Mouse (Mus musculus): Measurements from ENCODE around the gene 1700001C19Rik.

Gene 1700001C19Rik

DNA sequence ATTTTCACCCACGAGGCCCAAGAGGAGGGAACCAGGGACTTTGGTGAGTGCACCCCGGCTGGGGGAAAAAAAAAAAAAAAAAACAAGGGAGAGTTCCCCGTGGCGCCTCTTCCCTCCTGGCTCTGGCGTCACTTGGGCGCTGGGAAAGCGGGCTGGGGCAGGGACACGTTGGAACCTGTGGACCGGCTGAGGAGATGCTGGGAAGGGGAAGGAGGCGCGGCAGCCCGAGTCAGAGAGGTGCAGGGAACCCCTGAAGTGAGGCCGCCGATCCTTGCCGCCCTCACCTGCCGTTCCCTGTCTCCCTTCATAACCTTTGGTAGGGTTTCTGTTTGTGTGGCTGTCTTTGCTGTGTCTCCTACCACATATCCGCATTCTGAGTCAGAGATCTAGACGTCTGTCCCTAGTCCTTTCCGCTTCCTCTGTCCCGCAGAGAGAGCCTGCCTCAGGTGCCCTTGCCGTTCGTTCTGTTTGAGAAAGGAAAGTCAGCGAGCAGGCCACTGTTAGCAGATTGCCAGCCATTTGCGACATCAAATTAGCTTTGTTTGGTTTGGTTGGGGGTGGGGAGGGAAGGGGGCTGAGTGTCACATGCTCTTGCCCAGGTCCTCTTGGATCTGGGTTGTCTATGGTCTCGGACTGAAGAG, at the start of gene 1700001C19Rik:
TSS of gene 1700001C19Rik (minus strand) at position 470 of the 641 bp plus-strand sequence.
- no peak; the same call in 1 of the 2 replicates for ATAC-seq (ENCODE audit: insufficient number of reproducible peaks, low FRiP score, low TSS enrichment)

GRCm38 (mm10) chr17:47485791-47486190, 48.6 kb upstream of the 1700001C19Rik start:
- no peak for ATAC-seq (ENCODE audit: insufficient number of reproducible peaks, low FRiP score, low TSS enrichment)

DNA sequence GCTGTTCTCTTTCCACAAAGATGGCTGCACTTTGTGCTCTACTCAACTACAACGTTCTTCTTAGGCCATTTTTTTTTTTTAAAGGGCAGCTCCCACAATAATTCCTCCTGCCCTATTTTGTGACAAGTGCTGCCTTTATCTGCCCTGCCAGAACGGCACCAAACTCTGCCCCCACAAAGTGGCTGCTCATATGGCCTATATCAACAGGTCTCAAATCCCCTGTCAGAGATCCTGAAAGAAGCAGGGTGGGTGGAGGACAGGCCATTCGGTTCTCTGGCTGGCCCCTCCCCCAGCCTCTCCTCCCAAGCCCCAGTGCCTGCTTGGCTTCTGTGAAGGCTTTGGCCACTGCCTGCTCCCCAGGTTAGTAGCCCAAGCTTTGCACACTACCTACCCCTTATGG, 47.8 kb upstream of the 1700001C19Rik start:
- ATAC-seq (ENCODE audit: insufficient number of reproducible peaks, low FRiP score, low TSS enrichment): no peak

- no peak for ATAC-seq (ENCODE audit: insufficient number of reproducible peaks, low FRiP score, low TSS enrichment)
Measured at GRCm38 (mm10) chr17:47484241-47484921, 47.2 kb upstream of the 1700001C19Rik start.

DNA sequence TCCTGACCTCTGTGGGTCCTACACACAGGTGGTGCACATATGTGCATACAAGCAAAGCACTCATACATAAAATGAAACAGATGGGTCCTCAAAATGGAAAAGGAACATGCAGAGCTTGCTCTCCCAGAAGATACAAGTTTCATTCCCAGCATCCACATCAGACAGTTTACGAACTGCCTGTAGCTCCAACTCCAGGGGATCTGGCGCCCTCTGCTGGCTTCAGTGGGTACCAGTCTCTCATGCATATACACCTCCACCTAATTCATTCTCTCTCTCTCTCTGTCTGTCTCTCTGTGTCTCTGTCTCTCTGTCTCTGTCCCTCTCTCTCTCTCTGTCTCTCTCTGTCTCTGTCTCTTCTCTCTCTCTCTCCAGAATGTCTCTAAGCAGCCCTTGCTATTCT, 45.2 kb upstream of the 1700001C19Rik start:
- ATAC-seq (ENCODE audit: insufficient number of reproducible peaks, low FRiP score, low TSS enrichment): no peak

GRCm38 (mm10) chr17:47479887-47480286, 42.7 kb upstream of the 1700001C19Rik start:
- no peak for ATAC-seq (ENCODE audit: insufficient number of reproducible peaks, low FRiP score, low TSS enrichment)

GRCm38 (mm10) chr17:47475714-47476113, 38.5 kb upstream of the 1700001C19Rik start:
- no peak for ATAC-seq (ENCODE audit: insufficient number of reproducible peaks, low FRiP score, low TSS enrichment)

- ATAC-seq (ENCODE audit: insufficient number of reproducible peaks, low FRiP score, low TSS enrichment): no peak
Measured at GRCm38 (mm10) chr17:47475181-47475580, 38.0 kb upstream of the 1700001C19Rik start.

DNA sequence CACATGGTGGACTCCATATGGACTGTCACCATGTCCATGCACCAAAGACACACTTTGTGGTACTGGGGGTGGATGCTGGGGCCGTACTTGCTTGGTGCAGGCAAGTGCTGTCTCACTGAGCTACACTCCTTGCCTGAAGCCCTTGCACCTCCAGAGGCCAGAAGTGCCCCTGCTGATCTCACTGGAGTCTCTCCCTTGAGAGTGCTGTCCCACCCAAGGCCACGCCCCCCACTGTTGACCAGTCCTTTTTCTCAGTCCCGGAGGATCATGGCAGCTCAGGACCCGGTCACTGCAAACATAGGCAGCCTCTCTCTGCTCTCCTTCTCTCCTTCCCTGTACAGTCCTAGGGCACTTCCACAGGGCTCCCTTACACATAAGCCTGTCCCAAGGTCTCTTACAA, 37.1 kb upstream of the 1700001C19Rik start:
- no peak for ATAC-seq (ENCODE audit: insufficient number of reproducible peaks, low FRiP score, low TSS enrichment)

GRCm38 (mm10) chr17:47473434-47473974, 36.3 kb upstream of the 1700001C19Rik start:
- no peak for ATAC-seq (ENCODE audit: insufficient number of reproducible peaks, low FRiP score, low TSS enrichment)

DNA sequence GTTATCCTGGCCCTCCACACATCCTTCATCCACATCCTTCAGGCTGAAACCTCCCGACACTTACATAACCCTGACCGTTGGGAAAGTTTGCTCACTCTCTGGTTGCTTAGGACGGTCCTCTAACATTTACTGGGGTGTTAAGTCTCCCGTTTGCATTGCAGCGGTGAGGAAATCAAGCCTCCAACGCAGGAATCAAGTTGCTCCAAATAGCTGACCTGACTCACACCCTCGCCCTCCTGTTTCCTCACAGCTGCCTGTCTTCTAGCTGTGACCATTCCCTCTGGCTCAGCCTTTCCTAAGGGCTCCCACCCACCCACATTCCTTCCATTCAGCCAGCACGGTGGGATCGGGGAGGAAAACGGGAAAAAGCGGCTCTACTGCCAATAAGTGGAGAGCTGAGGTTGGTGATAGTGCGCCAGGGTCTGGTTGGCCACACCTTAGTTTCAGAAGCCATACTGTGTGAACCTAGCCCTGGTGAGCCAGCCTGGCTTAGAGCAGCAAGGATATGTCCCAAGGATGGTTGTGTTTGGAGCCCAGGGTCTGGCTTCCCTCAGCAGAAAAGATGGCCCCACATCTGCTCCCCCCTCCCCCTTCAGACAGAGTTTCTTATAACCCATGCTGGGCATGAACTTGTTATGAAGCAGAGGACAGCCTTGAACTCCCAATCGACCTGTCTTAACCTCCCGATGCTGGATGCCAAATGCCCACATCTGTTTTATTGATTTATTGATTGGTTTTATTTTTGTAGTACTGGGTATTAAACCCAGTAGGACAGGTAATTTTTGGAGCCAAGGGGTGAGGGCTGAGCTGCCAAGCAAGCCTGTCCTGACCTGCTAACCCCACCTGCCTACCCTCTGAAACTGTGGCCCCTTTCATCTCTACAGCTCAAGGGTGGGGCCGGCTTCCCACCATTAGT, 35.5 kb upstream of the 1700001C19Rik start:
- ATAC-seq (ENCODE audit: insufficient number of reproducible peaks, low FRiP score, low TSS enrichment): no peak

DNA sequence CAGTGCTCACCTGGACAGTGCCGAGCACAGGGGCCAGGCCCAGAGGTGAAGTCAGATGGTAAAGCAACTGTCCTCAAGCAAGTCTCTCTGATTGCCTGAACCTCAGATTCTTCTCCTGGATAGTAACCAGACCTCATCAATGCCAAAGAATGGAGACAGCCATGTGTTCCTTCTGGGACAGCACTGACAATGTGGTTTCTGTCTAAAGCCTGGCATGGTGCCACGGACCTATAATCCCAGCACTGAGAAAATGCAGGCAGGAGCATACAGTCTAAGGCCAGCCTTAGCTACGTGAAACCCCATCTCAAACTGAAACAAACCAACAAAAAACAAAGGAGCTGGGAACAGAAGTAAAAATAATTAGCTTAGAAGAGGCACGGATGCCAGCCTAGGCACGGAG, 33.5 kb upstream of the 1700001C19Rik start:
- peak; percentile 20; the same call in 1 of the 2 replicates for ATAC-seq (ENCODE audit: insufficient number of reproducible peaks, low FRiP score, low TSS enrichment)

- ATAC-seq (ENCODE audit: insufficient number of reproducible peaks, low FRiP score, low TSS enrichment): peak; percentile 42; the same call in 1 of the 2 replicates
Measured at GRCm38 (mm10) chr17:47470121-47470520, 32.9 kb upstream of the 1700001C19Rik start.

- ATAC-seq (ENCODE audit: insufficient number of reproducible peaks, low FRiP score, low TSS enrichment): no peak
Measured at GRCm38 (mm10) chr17:47469642-47470041, 32.5 kb upstream of the 1700001C19Rik start.

DNA sequence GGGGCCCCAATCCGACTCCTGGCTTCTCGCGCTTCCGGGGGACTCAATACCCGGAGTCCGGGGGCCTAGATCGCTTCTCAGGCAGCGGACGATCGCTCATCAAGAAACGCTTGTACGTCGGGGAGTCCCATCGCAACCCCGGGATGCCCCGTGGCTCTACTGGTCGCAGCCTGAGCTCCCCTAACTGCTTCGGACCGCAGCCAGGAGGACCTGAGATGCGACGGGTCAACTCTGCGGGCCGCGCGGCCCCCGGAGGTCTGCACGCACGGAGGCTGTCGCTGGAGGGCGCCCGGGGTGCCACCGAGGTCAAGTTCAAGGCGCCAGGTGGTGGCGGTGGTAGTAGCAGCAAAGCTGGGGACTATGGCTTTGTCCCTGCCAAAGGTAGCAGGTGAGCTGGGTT, 31.3 kb upstream of the 1700001C19Rik start:
- no peak for ATAC-seq (ENCODE audit: insufficient number of reproducible peaks, low FRiP score, low TSS enrichment)

DNA sequence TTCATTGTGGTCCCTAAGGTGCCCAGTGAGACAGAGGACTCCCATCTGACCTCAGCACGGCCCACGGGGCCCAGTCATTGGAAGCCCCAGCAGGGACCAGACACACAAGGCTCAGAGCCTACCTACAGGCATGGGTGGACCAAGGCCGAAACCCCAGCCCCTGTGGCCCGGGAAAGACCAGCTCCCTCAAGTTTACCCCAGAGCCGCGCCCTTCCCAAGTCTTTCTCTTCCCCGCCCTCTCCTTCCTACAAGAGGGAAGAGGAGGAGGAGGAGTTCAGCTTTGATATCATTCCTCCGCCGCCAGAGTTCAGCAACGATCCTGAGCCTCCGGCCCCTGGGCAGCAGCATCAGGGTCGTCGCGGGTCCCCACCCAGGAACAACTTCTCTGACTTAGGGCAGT, 30.9 kb upstream of the 1700001C19Rik start:
- no peak for ATAC-seq (ENCODE audit: insufficient number of reproducible peaks, low FRiP score, low TSS enrichment)

DNA sequence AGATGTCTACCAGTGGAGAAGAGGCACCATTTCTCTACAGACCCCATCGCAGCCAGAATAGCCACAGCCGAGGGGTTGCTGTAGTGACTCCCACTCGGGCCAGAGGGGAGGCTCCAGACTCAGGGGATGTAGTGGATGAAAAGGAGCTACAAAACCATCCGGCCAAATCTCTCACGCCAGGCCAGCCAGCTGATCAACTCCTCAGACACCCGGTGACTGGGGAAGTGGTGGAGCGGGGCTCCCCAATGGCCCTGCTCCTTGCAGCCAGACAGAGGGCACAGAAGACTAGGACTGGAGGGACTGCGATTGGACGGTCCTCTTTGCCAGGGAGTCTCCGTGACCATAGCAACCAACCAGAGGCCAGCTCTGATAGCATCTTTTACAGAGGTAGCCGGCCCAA, 30.5 kb upstream of the 1700001C19Rik start:
- ATAC-seq (ENCODE audit: insufficient number of reproducible peaks, low FRiP score, low TSS enrichment): no peak

GRCm38 (mm10) chr17:47466284-47466683, 29.1 kb upstream of the 1700001C19Rik start:
- no peak for ATAC-seq (ENCODE audit: insufficient number of reproducible peaks, low FRiP score, low TSS enrichment)

DNA sequence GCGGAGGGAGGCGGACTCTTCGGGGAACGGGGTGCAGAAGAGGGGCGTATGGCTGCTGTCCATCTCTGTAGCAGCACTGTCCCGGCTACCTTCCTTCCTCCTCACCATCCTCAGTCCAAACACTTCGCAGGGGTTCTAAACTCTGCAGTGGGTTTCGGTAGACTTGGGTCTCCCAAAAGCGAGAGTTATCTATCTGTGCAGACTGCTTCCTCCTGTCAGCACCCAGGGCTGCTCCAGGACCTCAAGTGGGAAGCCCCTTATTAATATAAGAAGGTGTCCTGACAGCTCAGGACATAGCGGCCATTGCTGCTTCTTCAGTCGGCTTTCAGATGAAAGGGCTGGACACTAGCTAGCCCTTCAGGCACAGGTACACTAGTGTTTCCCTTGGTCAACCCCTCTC, 27.8 kb upstream of the 1700001C19Rik start:
- ATAC-seq (ENCODE audit: insufficient number of reproducible peaks, low FRiP score, low TSS enrichment): no peak

GRCm38 (mm10) chr17:47464248-47464965, 27.2 kb upstream of the 1700001C19Rik start:
- ATAC-seq (ENCODE audit: insufficient number of reproducible peaks, low FRiP score, low TSS enrichment): no peak

All from cerebellum, adult (tissue).